ENCODE assay signal across 11 mouse cellular contexts in the genomic region with DNA sequence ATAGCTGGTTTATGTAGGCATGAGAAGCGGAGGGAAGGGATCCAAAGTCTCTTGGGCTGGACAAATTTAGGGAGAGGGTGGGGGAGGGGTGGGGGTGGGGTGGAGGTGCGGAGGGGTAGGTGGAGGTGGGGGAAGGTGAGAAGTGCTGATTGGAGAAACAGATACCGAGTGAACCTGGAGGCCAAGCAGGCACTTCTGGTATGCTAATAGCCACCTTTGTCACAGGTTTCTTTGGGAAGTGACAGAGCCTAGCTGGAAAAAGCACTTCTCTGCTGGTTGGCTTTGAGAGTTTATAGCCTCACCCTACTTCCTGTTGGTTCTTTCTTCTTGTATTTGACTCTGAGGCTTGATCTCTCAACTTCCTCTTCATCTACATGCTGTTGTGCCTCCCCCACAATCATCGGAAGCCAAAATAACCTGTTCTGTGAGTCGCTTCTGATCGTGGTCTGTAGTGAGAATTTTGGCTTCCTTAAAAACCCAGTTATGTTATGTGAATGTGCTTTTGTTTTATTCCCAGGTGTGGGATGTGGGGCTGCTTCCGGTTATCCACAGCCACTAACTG. TPM values are rescaled to one million over a fixed set of nuclear protein-coding genes. Genes with fewer than 3 reads are reported as not detected.
A peak's percentile ranks its signal among the peaks of the same experiment; 100 is the strongest.
DNase-seq lines count a peak whose midpoint lies in the region; ATAC-seq and TF ChIP-seq lines count a peak whose summit lies in the region.
"Had no signal": no experiment of that assay in that cellular context is flagged by ENCODE, and none has a peak within 500 bp of the region (broad histone marks: within the 10 kb centered on the region; RNA-seq: fewer than 3 reads in every experiment).

No protein-coding gene starts in this region.

- H3K4me2 ChIP-seq in hindbrain, embryonic 16.5 days (ENCODE audit: low read length) = no peak overlapping the region
- H3K4me2 ChIP-seq in stomach, embryonic 15.5 days = peak overlapping the region; percentile 19; the same call in 1 of the 2 replicates
- H3K4me2 ChIP-seq: hindbrain, embryonic 15.5 days had no signal

- no peak for TF ChIP-seq POLR2A in ES-Bruce4 (IDR thresholded peaks at IDR 0.05; ENCODE audit: insufficient read depth, low read length)

- peak; percentile 36; the same call in 1 of the 2 replicates for TF ChIP-seq EP300 in ES-Bruce4 (IDR thresholded peaks at IDR 0.05; ENCODE audit: insufficient read depth, low read depth, low read length)

- H3K4me1 ChIP-seq in hindbrain, embryonic 10.5 days (replicated peaks) = no peaks in the 10 kb centered on the region
- H3K4me1 ChIP-seq in hindbrain, embryonic 16.5 days (ENCODE audit: control insufficient read depth, insufficient read depth, low read depth, low read length) = no peaks in the 10 kb centered on the region
- H3K4me1 ChIP-seq in ES-Bruce4 (ENCODE audit: control insufficient read depth, insufficient read depth, low read length) = no peaks in the 10 kb centered on the region
- H3K4me1 ChIP-seq in stomach, embryonic 15.5 days = no peaks in the 10 kb centered on the region
- H3K4me1 ChIP-seq: hindbrain, embryonic 15.5 days had no signal

- no peak for DNase-seq in hindbrain, embryonic 10.5 days (ENCODE audit: low spot score)
- no peak for DNase-seq in left cerebral cortex, adult 18-20 months (ENCODE audit: low spot score in 2 of 2)
- no peak for DNase-seq in right cerebral cortex, adult 2 months (ENCODE audit: low spot score in 2 of 2)
- DNase-seq: left cerebral cortex, postnatal 4 days had no signal

- H3K27ac ChIP-seq in hindbrain, embryonic 10.5 days = 0 out of 2 replicates have a peak overlapping the region, but pooled peaks have one; percentile 23
- no peak overlapping the region for H3K27ac ChIP-seq in hindbrain, embryonic 16.5 days (ENCODE audit: low read depth, low read length)
- peak overlapping the region; percentile 95 for H3K27ac ChIP-seq in ES-Bruce4 (ENCODE audit: insufficient read depth, low read length)
- H3K27ac ChIP-seq in stomach, embryonic 15.5 days = peak overlapping the region; percentile 21; the same call in 1 of the 2 replicates
- H3K27ac ChIP-seq: hindbrain, embryonic 15.5 days had no signal

- H3K9ac ChIP-seq in hindbrain, embryonic 16.5 days (ENCODE audit: low read depth, low read length) = no peak overlapping the region
- peak overlapping the region; percentile 45 for H3K9ac ChIP-seq in ES-Bruce4 (ENCODE audit: low read depth, poor library complexity, severe bottlenecking)
- no peak overlapping the region for H3K9ac ChIP-seq in stomach, embryonic 15.5 days
- H3K9ac ChIP-seq: hindbrain, embryonic 15.5 days had no signal

- H3K4me3 ChIP-seq in hindbrain, embryonic 10.5 days = no peak overlapping the region
- H3K4me3 ChIP-seq in hindbrain, embryonic 16.5 days (ENCODE audit: low read length) = no peak overlapping the region
- H3K4me3 ChIP-seq in ES-Bruce4 (ENCODE audit: low read depth, low read length) = peak overlapping the region; percentile 46
- no peak overlapping the region for H3K4me3 ChIP-seq in stomach, embryonic 15.5 days (replicated peaks)
- H3K4me3 ChIP-seq: hindbrain, embryonic 15.5 days had no signal

- ATAC-seq in hindbrain, embryonic 16.5 days = no peak
- peak; percentile 91 to 97 for ATAC-seq in hematopoietic stem cell, adult 5-6 weeks (replicated peaks in 1 of 2; ENCODE audit: insufficient read depth in 1 of 2, low FRiP score in 2 of 2, low TSS enrichment in 1 of 2, low read depth in 1 of 2, poor library complexity in 2 of 2, severe bottlenecking in 2 of 2)
- no peak for ATAC-seq in stomach, embryonic 15.5 days (ENCODE audit: insufficient read depth, low FRiP score, low read depth)
- no peak for ATAC-seq in megakaryocyte-erythroid progenitor cell, adult 5-6 weeks (replicated peaks; ENCODE audit: low FRiP score, low TSS enrichment, poor library complexity, severe bottlenecking)
- ATAC-seq: forebrain, embryonic 16.5 days had no signal

- H3K36me3 ChIP-seq in hindbrain, embryonic 10.5 days = no peaks in the 10 kb centered on the region
- H3K36me3 ChIP-seq in hindbrain, embryonic 16.5 days (ENCODE audit: control insufficient read depth, insufficient read depth, low read length) = no peaks in the 10 kb centered on the region
- no peaks in the 10 kb centered on the region for H3K36me3 ChIP-seq in ES-Bruce4 (ENCODE audit: control insufficient read depth, insufficient read depth, low read length, poor library complexity, severe bottlenecking)
- no peaks in the 10 kb centered on the region for H3K36me3 ChIP-seq in stomach, embryonic 15.5 days
- H3K36me3 ChIP-seq: hindbrain, embryonic 15.5 days had no signal

- no peaks in the 10 kb centered on the region for H3K9me3 ChIP-seq in hindbrain, embryonic 10.5 days
- no peaks in the 10 kb centered on the region for H3K9me3 ChIP-seq in hindbrain, embryonic 16.5 days (ENCODE audit: control insufficient read depth, low read length)
- no peaks in the 10 kb centered on the region for H3K9me3 ChIP-seq in ES-Bruce4 (replicated peaks; ENCODE audit: control insufficient read depth, insufficient read depth, low read length, poor library complexity, severe bottlenecking)
- H3K9me3 ChIP-seq in stomach, embryonic 15.5 days = no peaks in the 10 kb centered on the region
- H3K9me3 ChIP-seq: hindbrain, embryonic 15.5 days had no signal

- TF ChIP-seq CTCF in ES-Bruce4 (IDR thresholded peaks at IDR 0.05; ENCODE audit: low read depth, low read length) = no peak

- H3K27me3 ChIP-seq in hindbrain, embryonic 10.5 days (ENCODE audit: insufficient read depth, poor library complexity, severe bottlenecking) = no peaks in the 10 kb centered on the region
- no peaks in the 10 kb centered on the region for H3K27me3 ChIP-seq in hindbrain, embryonic 16.5 days (replicated peaks; ENCODE audit: control insufficient read depth, insufficient read depth, low read length)
- no peaks in the 10 kb centered on the region for H3K27me3 ChIP-seq in ES-Bruce4 (ENCODE audit: control insufficient read depth, insufficient read depth, low read length, poor library complexity, severe bottlenecking)
- H3K27me3 ChIP-seq in stomach, embryonic 15.5 days (replicated peaks) = no peaks in the 10 kb centered on the region
- H3K27me3 ChIP-seq: hindbrain, embryonic 15.5 days had no signal

- 28% methylated on average over 7 of the region's 7 CpGs for WGBS in hindbrain, embryonic 10.5 days
- 29% methylated on average over 7 of the region's 7 CpGs for WGBS in hindbrain, embryonic 16.5 days
- WGBS in stomach, embryonic 15.5 days = 21% methylated on average over 7 of the region's 7 CpGs

RNA-seq across cellular contexts. Expression of a gene that starts 1.7 kb away (rescaled TPM):
- 44.6 and 63.8 TPM in 2 replicates for polyA plus RNA-seq in hindbrain, embryonic 10.5 days (2016; fragmentation: Nextera tagmentation; extraction: Ambion mirVana)
- 49.2 and 56.9 TPM in 2 replicates for polyA plus RNA-seq in hindbrain, embryonic 16.5 days (2015; fragmentation: Nextera tagmentation; extraction: Ambion mirVana)
- polyA plus RNA-seq in ES-Bruce4 (2011; ENCODE audit: insufficient read depth, insufficient read length, low read depth, missing spikeins) = 62.9 and 65.6 TPM in 2 replicates
- 29.1 and 34.0 TPM in 2 replicates for total RNA-seq in hematopoietic stem cell, adult 5-6 weeks (2017)
- polyA plus RNA-seq in stomach, embryonic 15.5 days (2015; fragmentation: Nextera tagmentation; extraction: Ambion mirVana) = 41.5 and 44.4 TPM in 2 replicates
- 13.2 and 15.7 TPM in 2 replicates for total RNA-seq in megakaryocyte-erythroid progenitor cell, adult 5-6 weeks (2014; fragmentation: Nextera tagmentation)
- 18.7 and 21.4 TPM in 2 replicates for total RNA-seq in megakaryocyte-erythroid progenitor cell, adult 5-6 weeks (2017)
- 100 to 1,000 TPM; 219 to 233 TPM for total RNA-seq in left cerebral cortex, adult 18-20 months (2021)

Comparison
In these comparisons a context has a peak if more than half of its experiments do, and no peak if none do; other contexts are left out.
1. ATAC-seq: peak in hematopoietic stem cell, adult 5-6 weeks (2 of 2); none in hindbrain, embryonic 16.5 days (single experiment), stomach, embryonic 15.5 days (single experiment) and megakaryocyte-erythroid progenitor cell, adult 5-6 weeks (single experiment).